11 mouse cellular contexts compared by ENCODE assay signal in genomic region chr14:73347302-73347701, GRCm38 (mm10). TPM values are rescaled to one million over a fixed set of nuclear protein-coding genes. Genes with fewer than 3 reads are reported as not detected.
DNase-seq lines count a peak whose midpoint lies in the region; ATAC-seq and TF ChIP-seq lines count a peak whose summit lies in the region.
"Had no signal": no experiment of that assay in that cellular context is flagged by ENCODE, and none has a peak within 500 bp of the region (broad histone marks: within the 10 kb centered on the region; RNA-seq: fewer than 3 reads in every experiment).

No protein-coding gene starts in this region.

- TF ChIP-seq POLR2A in kidney, adult 2 months (IDR thresholded peaks at IDR 0.05; ENCODE audit: low read depth, low read length): no peak

- H3K4me2 ChIP-seq in heart, embryonic 13.5 days: no peak overlapping the region; the same call in 1 of the 2 replicates
- no peak overlapping the region for H3K4me2 ChIP-seq in liver, embryonic 15.5 days

- H3K27me3 ChIP-seq in kidney, adult 2 months (replicated peaks; ENCODE audit: control insufficient read depth, insufficient read depth, low read length): no peaks in the 10 kb centered on the region
- H3K27me3 ChIP-seq in heart, embryonic 13.5 days (replicated peaks): no peaks in the 10 kb centered on the region
- no peaks in the 10 kb centered on the region for H3K27me3 ChIP-seq in liver, embryonic 15.5 days

- no peaks in the 10 kb centered on the region; the same call in 1 of the 2 replicates for H3K36me3 ChIP-seq in kidney, adult 2 months (ENCODE audit: control insufficient read depth, insufficient read depth, low read length)
- H3K36me3 ChIP-seq in heart, embryonic 13.5 days: peaks cover 2% of the 10 kb centered on the region; the same call in 1 of the 2 replicates
- H3K36me3 ChIP-seq in liver, embryonic 15.5 days (replicated peaks): no peaks in the 10 kb centered on the region

- no peaks in the 10 kb centered on the region for H3K9me3 ChIP-seq in heart, embryonic 13.5 days
- no peaks in the 10 kb centered on the region for H3K9me3 ChIP-seq in liver, embryonic 15.5 days (replicated peaks)

- H3K4me3 ChIP-seq in kidney, adult 2 months (ENCODE audit: insufficient read depth, low read depth, low read length): no peak overlapping the region
- no peak overlapping the region for H3K4me3 ChIP-seq in heart, embryonic 13.5 days
- H3K4me3 ChIP-seq in liver, embryonic 15.5 days (replicated peaks): no peak overlapping the region

- H3K4me1 ChIP-seq in kidney, adult 2 months (ENCODE audit: control insufficient read depth, insufficient read depth, low read length): peaks cover 23% of the 10 kb centered on the region
- peaks cover 22% of the 10 kb centered on the region; the same call in 1 of the 2 replicates for H3K4me1 ChIP-seq in heart, embryonic 13.5 days
- H3K4me1 ChIP-seq in liver, embryonic 15.5 days (replicated peaks): no peaks in the 10 kb centered on the region

- no peak for TF ChIP-seq CTCF in kidney, adult 2 months (conservative IDR thresholded peaks at IDR 0.05; ENCODE audit: insufficient read depth, insufficient read length, low read depth, low read length)

- 47% methylated on average over 9 of the region's 9 CpGs for WGBS in kidney, adult 2 months
- WGBS in heart, embryonic 13.5 days: 26% methylated on average over 9 of the region's 9 CpGs
- WGBS in liver, embryonic 15.5 days (ENCODE audit: insufficient replicate concordance): 33% methylated on average over 9 of the region's 9 CpGs

- no peak overlapping the region for H3K9ac ChIP-seq in heart, embryonic 13.5 days
- no peak overlapping the region for H3K9ac ChIP-seq in liver, embryonic 15.5 days

- H3K27ac ChIP-seq in kidney, adult 2 months (ENCODE audit: insufficient read depth, low read depth, low read length): no peak overlapping the region
- H3K27ac ChIP-seq in heart, embryonic 13.5 days (replicated peaks): peak overlapping the region; percentile 77
- no peak overlapping the region for H3K27ac ChIP-seq in liver, embryonic 15.5 days (replicated peaks)

- no peak for ATAC-seq in heart, embryonic 13.5 days (ENCODE audit: extremely low read depth, insufficient number of reproducible peaks, low FRiP score, low TSS enrichment)
- 0 out of 2 replicates have a peak, but pooled peaks have one; percentile 31 for ATAC-seq in liver, embryonic 15.5 days (ENCODE audit: insufficient read depth)
- ATAC-seq: intestine, embryonic 16.5 days had no signal

- DNase-seq in kidney, adult 2 months: peak; percentile 68
- DNase-seq in kidney, postnatal 10 days: no peak
- DNase-seq in heart, postnatal 4 days: peak; percentile 20
- no peak for DNase-seq in thymus, postnatal 4 days
- DNase-seq in gastrocnemius, postnatal 25 days: no peak
- DNase-seq: adrenal gland, postnatal 14 days; cerebellum, adult 11-12 months; thymus, postnatal 14 days had no signal

RNA-seq across cellular contexts. Expression of gene Rb1, which starts 21.7 kb away (rescaled TPM):
- 6.8 and 8.3 TPM in 2 replicates for polyA plus RNA-seq in kidney, adult 2 months (2012; rRNA removed)
- 12.5 and 14.3 TPM in 2 replicates for polyA plus RNA-seq in heart, embryonic 13.5 days (2015; fragmentation: Nextera tagmentation; extraction: Ambion mirVana)
- 10 to 100 TPM; 16.9 to 19.2 TPM for total RNA-seq in heart, postnatal 4 days (2021)
- polyA plus RNA-seq in liver, embryonic 15.5 days (2015; fragmentation: Nextera tagmentation; extraction: Ambion mirVana): 21.4 and 23.4 TPM in 2 replicates
- total RNA-seq in gastrocnemius, postnatal 25 days (2021): 10 to 100 TPM; 13.8 to 17.7 TPM

RNA-seq across cellular contexts. Expression of gene Itm2b, which starts 37.8 kb away (rescaled TPM):
- 2,034 and 2,219 TPM in 2 replicates for polyA plus RNA-seq in kidney, adult 2 months (2012; rRNA removed)
- 620 and 695 TPM in 2 replicates for polyA plus RNA-seq in heart, embryonic 13.5 days (2015; fragmentation: Nextera tagmentation; extraction: Ambion mirVana)
- total RNA-seq in heart, postnatal 4 days (2021): 100 to 1,000 TPM; 441 to 466 TPM
- polyA plus RNA-seq in liver, embryonic 15.5 days (2015; fragmentation: Nextera tagmentation; extraction: Ambion mirVana): 524 and 538 TPM in 2 replicates
- 100 to 1,000 TPM; 244 to 301 TPM for total RNA-seq in gastrocnemius, postnatal 25 days (2021)

Comparison
In these comparisons a context has a peak if more than half of its experiments do, and no peak if none do; other contexts are left out.
1. DNase-seq: peak in kidney, adult 2 months (single experiment) and heart, postnatal 4 days (single experiment); none in kidney, postnatal 10 days (single experiment), thymus, postnatal 4 days (single experiment) and gastrocnemius, postnatal 25 days (single experiment).